Comparison of ENCODE assay signal across 11 mouse cellular contexts in genomic region chr1:51216292-51217050, GRCm38 (mm10).
A peak's percentile ranks its signal among the peaks of the same experiment; 100 is the strongest.
DNase-seq lines count a peak whose midpoint lies in the region; ATAC-seq lines count a peak whose summit lies in the region.
"Had no signal": no experiment of that assay in that cellular context is flagged by ENCODE, and none has a peak within 500 bp of the region (broad histone marks: within the 10 kb centered on the region; RNA-seq: fewer than 3 reads in every experiment).

No protein-coding gene starts in this region.

- peak; percentile 84 for ATAC-seq in hindbrain, embryonic 16.5 days
- ATAC-seq: lung, postnatal 0 days had no signal

- H3K27ac ChIP-seq in hindbrain, embryonic 16.5 days (ENCODE audit: low read depth, low read length): no peak overlapping the region
- H3K27ac ChIP-seq: heart, embryonic 13.5 days had no signal

- WGBS in hindbrain, embryonic 16.5 days: 31% methylated on average over 5 of the region's 5 CpGs

- H3K4me1 ChIP-seq in hindbrain, embryonic 16.5 days (ENCODE audit: control insufficient read depth, insufficient read depth, low read depth, low read length): peaks cover 9% of the 10 kb centered on the region
- H3K4me1 ChIP-seq: heart, embryonic 13.5 days had no signal

- H3K9ac ChIP-seq in hindbrain, embryonic 16.5 days (ENCODE audit: low read depth, low read length): no peak overlapping the region
- H3K9ac ChIP-seq: heart, embryonic 13.5 days had no signal

- H3K36me3 ChIP-seq in hindbrain, embryonic 16.5 days (ENCODE audit: control insufficient read depth, insufficient read depth, low read length): no peaks in the 10 kb centered on the region
- H3K36me3 ChIP-seq: heart, embryonic 13.5 days had no signal

- H3K27me3 ChIP-seq in hindbrain, embryonic 16.5 days (replicated peaks; ENCODE audit: control insufficient read depth, insufficient read depth, low read length): no peaks in the 10 kb centered on the region
- H3K27me3 ChIP-seq: heart, embryonic 13.5 days had no signal

- no peak overlapping the region for H3K4me2 ChIP-seq in hindbrain, embryonic 16.5 days (ENCODE audit: low read length)
- H3K4me2 ChIP-seq: heart, embryonic 13.5 days had no signal

- DNase-seq in frontal cortex, postnatal 10 days (ENCODE audit: low spot score in 2 of 2): peak; percentile 14 to 18
- DNase-seq in frontal cortex, postnatal 36 days (ENCODE audit: low spot score in 2 of 2): no peak
- peak; percentile 51 to 70 for DNase-seq in right cerebral cortex, postnatal 10 days (ENCODE audit: low spot score in 2 of 2)
- DNase-seq in right cerebral cortex, postnatal 4 days: no peak
- no peak for DNase-seq in thymus, postnatal 4 days
- DNase-seq in left cerebral cortex, adult 18-20 months (ENCODE audit: low spot score in 2 of 2): no peak
- DNase-seq in spleen, adult 18-20 months: no peak
- DNase-seq: right cerebral cortex, postnatal 25 days had no signal

- no peaks in the 10 kb centered on the region for H3K9me3 ChIP-seq in hindbrain, embryonic 16.5 days (ENCODE audit: control insufficient read depth, low read length)
- H3K9me3 ChIP-seq: heart, embryonic 13.5 days had no signal

- no peak overlapping the region for H3K4me3 ChIP-seq in hindbrain, embryonic 16.5 days (ENCODE audit: low read length)
- H3K4me3 ChIP-seq: heart, embryonic 13.5 days had no signal

Comparison
In these comparisons a context has a peak if more than half of its experiments do, and no peak if none do; other contexts are left out.
1. DNase-seq: peak in frontal cortex, postnatal 10 days (2 of 2) and right cerebral cortex, postnatal 10 days (2 of 2); none in frontal cortex, postnatal 36 days (0 of 2), right cerebral cortex, postnatal 4 days (single experiment), thymus, postnatal 4 days (single experiment), left cerebral cortex, adult 18-20 months (0 of 2) and spleen, adult 18-20 months (0 of 2).